8 mouse cellular contexts compared by ENCODE assay signal in the genomic region with DNA sequence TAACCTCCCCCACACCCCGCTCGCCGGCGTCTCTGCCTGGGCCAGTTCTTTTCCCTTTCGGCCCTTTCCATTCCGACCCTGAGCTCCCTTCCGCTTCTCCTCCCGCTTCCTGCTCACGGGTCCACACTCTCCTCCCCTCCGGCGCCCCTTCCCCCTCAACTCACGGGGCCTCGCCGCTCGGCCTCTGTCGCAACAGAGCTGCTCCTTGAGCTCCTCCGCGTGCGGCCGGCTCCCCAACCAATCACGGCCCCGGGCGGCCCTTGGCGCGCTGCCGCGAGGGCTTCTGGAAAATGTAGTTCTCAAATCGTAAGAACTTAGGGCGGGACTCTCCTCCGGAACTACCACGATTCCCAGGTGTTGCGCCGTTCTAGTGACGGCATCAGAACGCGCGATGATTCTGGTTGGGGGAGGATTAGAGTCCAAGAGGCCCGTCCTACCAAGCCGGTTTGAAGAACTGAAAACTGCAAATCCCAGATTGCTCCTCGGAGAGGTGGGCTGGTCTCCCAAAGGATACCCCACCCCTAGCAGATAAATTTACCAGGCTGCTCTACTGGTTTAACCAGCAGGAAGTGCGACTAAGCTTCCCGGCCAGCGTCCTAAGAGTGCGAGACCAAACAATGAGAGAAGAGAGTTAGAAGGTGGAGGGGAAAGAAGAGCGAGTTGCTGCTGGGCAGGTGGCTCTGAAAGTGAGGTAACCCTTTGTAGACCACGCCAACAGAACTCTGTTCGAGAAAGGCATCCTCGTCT. TPM values are rescaled to one million over a fixed set of nuclear protein-coding genes. Genes with fewer than 3 reads are reported as not detected.
DNase-seq lines count a peak whose midpoint lies in the region; ATAC-seq lines count a peak whose summit lies in the region.

A gene (minus strand): TSS at position 285 of the 747 bp plus-strand sequence.

- peak within 1 kb of the TSS; percentile 85 for H3K27ac ChIP-seq in brown adipose tissue, adult 24 weeks (replicated peaks; ENCODE audit: low read depth, low read length)
- peak within 1 kb of the TSS; percentile 79 for H3K27ac ChIP-seq in heart, embryonic 13.5 days (replicated peaks)
- peak within 1 kb of the TSS; percentile 83 for H3K27ac ChIP-seq in liver, embryonic 12.5 days
- peak within 1 kb of the TSS; percentile 89 for H3K27ac ChIP-seq in stomach, embryonic 15.5 days

- peak within 1 kb of the TSS; percentile 92 for H3K4me2 ChIP-seq in heart, embryonic 13.5 days
- H3K4me2 ChIP-seq in liver, embryonic 12.5 days: peak within 1 kb of the TSS; percentile 89
- H3K4me2 ChIP-seq in stomach, embryonic 15.5 days: peak within 1 kb of the TSS; percentile 83

- peak within 1 kb of the TSS; percentile 93 for H3K9ac ChIP-seq in heart, embryonic 13.5 days
- peak within 1 kb of the TSS; percentile 77 for H3K9ac ChIP-seq in liver, embryonic 12.5 days
- peak within 1 kb of the TSS; percentile 75 for H3K9ac ChIP-seq in stomach, embryonic 15.5 days

- H3K4me1 ChIP-seq in brown adipose tissue, adult 24 weeks (ENCODE audit: control insufficient read depth, insufficient read depth, insufficient read length, low read length): peaks cover 5% of the 10 kb centered on the region; the same call in 1 of the 2 replicates
- H3K4me1 ChIP-seq in heart, embryonic 13.5 days: peaks cover 17% of the 10 kb centered on the region
- H3K4me1 ChIP-seq in liver, embryonic 12.5 days: peaks cover 22% of the 10 kb centered on the region
- H3K4me1 ChIP-seq in stomach, embryonic 15.5 days: peaks cover 11% of the 10 kb centered on the region

- under 1% methylated on average over 48 of the region's 48 CpGs for WGBS in heart, embryonic 13.5 days
- under 1% methylated on average over 48 of the region's 48 CpGs for WGBS in liver, embryonic 12.5 days (ENCODE audit: insufficient replicate concordance)
- WGBS in stomach, embryonic 15.5 days: under 1% methylated on average over 48 of the region's 48 CpGs

- H3K27me3 ChIP-seq in heart, embryonic 13.5 days (replicated peaks): no peaks in the 10 kb centered on the region
- H3K27me3 ChIP-seq in liver, embryonic 12.5 days (replicated peaks): no peaks in the 10 kb centered on the region
- no peaks in the 10 kb centered on the region for H3K27me3 ChIP-seq in stomach, embryonic 15.5 days (replicated peaks)

- peak; percentile 99 for DNase-seq in CD4-positive, CD25-positive, alpha-beta regulatory T cell, adult 2 months (ENCODE audit: low read depth, low spot score)
- DNase-seq in fat pad, adult 2 months (ENCODE audit: extremely low read depth, low read depth, low spot score): peak; percentile 100
- peak; percentile 100 for DNase-seq in kidney, postnatal 10 days
- DNase-seq in natural killer cell, adult 2 months (ENCODE audit: low spot score in 2 of 2): peak; percentile 99

- H3K36me3 ChIP-seq in heart, embryonic 13.5 days: peaks cover 35% of the 10 kb centered on the region
- peaks cover 35% of the 10 kb centered on the region for H3K36me3 ChIP-seq in liver, embryonic 12.5 days
- H3K36me3 ChIP-seq in stomach, embryonic 15.5 days: peaks cover 24% of the 10 kb centered on the region

- no peaks in the 10 kb centered on the region for H3K9me3 ChIP-seq in heart, embryonic 13.5 days
- H3K9me3 ChIP-seq in liver, embryonic 12.5 days (replicated peaks): no peaks in the 10 kb centered on the region
- no peaks in the 10 kb centered on the region for H3K9me3 ChIP-seq in stomach, embryonic 15.5 days

- ATAC-seq in heart, embryonic 13.5 days (ENCODE audit: extremely low read depth, insufficient number of reproducible peaks, low FRiP score, low TSS enrichment): peak; percentile 90
- peak; percentile 96 for ATAC-seq in liver, embryonic 12.5 days
- peak; percentile 96 for ATAC-seq in stomach, embryonic 15.5 days (ENCODE audit: insufficient read depth, low FRiP score, low read depth)

- H3K4me3 ChIP-seq in brown adipose tissue, adult 24 weeks (ENCODE audit: insufficient read depth, low read depth, low read length): peak within 1 kb of the TSS; percentile 78
- peak within 1 kb of the TSS; percentile 89 for H3K4me3 ChIP-seq in heart, embryonic 13.5 days
- peak within 1 kb of the TSS; percentile 75 for H3K4me3 ChIP-seq in liver, embryonic 12.5 days
- H3K4me3 ChIP-seq in stomach, embryonic 15.5 days (replicated peaks): peak within 1 kb of the TSS; percentile 86

RNA-seq across cellular contexts. Expression of the gene that starts here (rescaled TPM):
- polyA plus RNA-seq in brown adipose tissue, adult 24 weeks (2012; ENCODE audit: insufficient read depth, insufficient read length, missing spikeins): 27.8 and 32.1 TPM in 2 replicates
- polyA plus RNA-seq in heart, embryonic 13.5 days (2015; fragmentation: Nextera tagmentation; extraction: Ambion mirVana): 66.7 and 70.7 TPM in 2 replicates
- polyA plus RNA-seq in liver, embryonic 12.5 days (2016; fragmentation: Nextera tagmentation; extraction: Ambion mirVana): 93.7 and 95.9 TPM in 2 replicates
- polyA plus RNA-seq in stomach, embryonic 15.5 days (2015; fragmentation: Nextera tagmentation; extraction: Ambion mirVana): 85.9 and 90.0 TPM in 2 replicates

Comparison
In these comparisons a context has a peak if more than half of its experiments do, and no peak if none do; other contexts are left out.
1. Peak in every context shown above with its lines: DNase-seq, ATAC-seq, H3K4me3 ChIP-seq and H3K27ac ChIP-seq.